ENCODE assay signal across 21 mouse cellular contexts in genomic region chr4:155666903-155667302, GRCm38 (mm10). TPM values are rescaled to one million over a fixed set of nuclear protein-coding genes. Genes with fewer than 3 reads are reported as not detected.
DNase-seq lines count a peak whose midpoint lies in the region; ATAC-seq and TF ChIP-seq lines count a peak whose summit lies in the region.
"Had no signal": no experiment of that assay in that cellular context is flagged by ENCODE, and none has a peak within 500 bp of the region (broad histone marks: within the 10 kb centered on the region; RNA-seq: fewer than 3 reads in every experiment).

No protein-coding gene starts in this region.

- H3K4me1 ChIP-seq in kidney, embryonic 15.5 days = peaks cover 11% of the 10 kb centered on the region
- H3K4me1 ChIP-seq in lung, postnatal 0 days (ENCODE audit: insufficient read depth, low read depth, low read length) = peaks cover 9% of the 10 kb centered on the region; the same call in 1 of the 2 replicates

- no peak for DNase-seq in kidney, adult 9 months
- DNase-seq in lung, postnatal 0 days (ENCODE audit: low spot score) = peak; percentile 33
- no peak for DNase-seq in lung, adult 18-20 months
- peak; percentile 27 for DNase-seq in T-cell, adult 2 months (ENCODE audit: low spot score)
- peak; percentile 61 for DNase-seq in naive thymus-derived CD4-positive, alpha-beta T cell, adult 2 months (ENCODE audit: low read depth)
- no peak for DNase-seq in spleen, postnatal 36 days (ENCODE audit: low spot score in 2 of 2)
- DNase-seq: adrenal gland, postnatal 14 days; cerebellum, adult 18-20 months; cerebellum, postnatal 36 days; heart, postnatal 10 days; kidney, postnatal 4 days; lung, postnatal 10 days had no signal

- peaks cover 20% of the 10 kb centered on the region; the same call in 1 of the 2 replicates for H3K36me3 ChIP-seq in kidney, embryonic 15.5 days
- H3K36me3 ChIP-seq in lung, postnatal 0 days (ENCODE audit: insufficient read depth, low read length) = no peaks in the 10 kb centered on the region
- H3K36me3 ChIP-seq: midbrain, embryonic 12.5 days had no signal

- no peak for TF ChIP-seq EP300 in lung, postnatal 0 days (IDR thresholded peaks at IDR 0.05)

- no peak overlapping the region for H3K4me3 ChIP-seq in kidney, embryonic 15.5 days (replicated peaks)
- no peak overlapping the region for H3K4me3 ChIP-seq in lung, postnatal 0 days (ENCODE audit: low read depth, low read length)
- H3K4me3 ChIP-seq: hindbrain, embryonic 13.5 days; intestine, embryonic 15.5 days; limb, embryonic 15.5 days; midbrain, embryonic 12.5 days; neural tube, embryonic 15.5 days had no signal

- no peaks in the 10 kb centered on the region for H3K9me3 ChIP-seq in kidney, embryonic 15.5 days (replicated peaks)
- H3K9me3 ChIP-seq in lung, postnatal 0 days (ENCODE audit: low read length) = no peaks in the 10 kb centered on the region
- H3K9me3 ChIP-seq: hindbrain, embryonic 13.5 days; intestine, embryonic 15.5 days; limb, embryonic 15.5 days; midbrain, embryonic 12.5 days; neural tube, embryonic 15.5 days had no signal

- H3K9ac ChIP-seq in kidney, embryonic 15.5 days = no peak overlapping the region
- no peak overlapping the region for H3K9ac ChIP-seq in lung, postnatal 0 days (replicated peaks; ENCODE audit: low read depth)
- H3K9ac ChIP-seq: intestine, embryonic 15.5 days; limb, embryonic 15.5 days; midbrain, embryonic 12.5 days; neural tube, embryonic 15.5 days had no signal

- no peaks in the 10 kb centered on the region for H3K27me3 ChIP-seq in kidney, embryonic 15.5 days
- H3K27me3 ChIP-seq in lung, postnatal 0 days (replicated peaks; ENCODE audit: insufficient read depth, low read length) = no peaks in the 10 kb centered on the region
- H3K27me3 ChIP-seq: intestine, embryonic 15.5 days; limb, embryonic 15.5 days; neural tube, embryonic 15.5 days had no signal

- peak overlapping the region; percentile 7; the same call in 1 of the 2 replicates for H3K27ac ChIP-seq in kidney, embryonic 15.5 days
- 0 out of 2 replicates have a peak overlapping the region, but pooled peaks have one; percentile 14 for H3K27ac ChIP-seq in lung, postnatal 0 days (ENCODE audit: low read length)
- H3K27ac ChIP-seq: hindbrain, embryonic 13.5 days; intestine, embryonic 15.5 days; limb, embryonic 15.5 days; midbrain, embryonic 12.5 days; neural tube, embryonic 15.5 days had no signal

- no peak for TF ChIP-seq CTCF in lung, postnatal 0 days (IDR thresholded peaks at IDR 0.05)

- no peak overlapping the region for H3K4me2 ChIP-seq in kidney, embryonic 15.5 days
- no peak overlapping the region for H3K4me2 ChIP-seq in lung, postnatal 0 days (replicated peaks; ENCODE audit: low read depth, low read length)
- H3K4me2 ChIP-seq: hindbrain, embryonic 13.5 days; intestine, embryonic 15.5 days; limb, embryonic 15.5 days; midbrain, embryonic 12.5 days; neural tube, embryonic 15.5 days had no signal

- ATAC-seq in kidney, embryonic 15.5 days (replicated peaks; ENCODE audit: low FRiP score) = no peak
- no peak for ATAC-seq in lung, postnatal 0 days
- ATAC-seq: intestine, embryonic 15.5 days had no signal

RNA-seq across cellular contexts. Expression of gene Mib2, which starts 2.1 kb away (rescaled TPM):
- 25.8 and 30.2 TPM in 2 replicates for polyA plus RNA-seq in kidney, embryonic 15.5 days (2015; fragmentation: Nextera tagmentation; extraction: Ambion mirVana)
- 16.3 and 19.8 TPM in 2 replicates for polyA plus RNA-seq in lung, postnatal 0 days (2015; fragmentation: Nextera tagmentation; extraction: Ambion mirVana)

RNA-seq across cellular contexts. Expression of gene Mmp23, which starts 13.7 kb away (rescaled TPM):
- 51.7 and 68.7 TPM in 2 replicates for polyA plus RNA-seq in kidney, embryonic 15.5 days (2015; fragmentation: Nextera tagmentation; extraction: Ambion mirVana)
- polyA plus RNA-seq in lung, postnatal 0 days (2015; fragmentation: Nextera tagmentation; extraction: Ambion mirVana) = 44.5 and 46.2 TPM in 2 replicates

RNA-seq across cellular contexts. Expression of gene Gm10563, which starts 21.7 kb away (rescaled TPM):
- polyA plus RNA-seq in kidney, embryonic 15.5 days (2015; fragmentation: Nextera tagmentation; extraction: Ambion mirVana) = not detected in 2 replicates
- not detected in 2 replicates for polyA plus RNA-seq in lung, postnatal 0 days (2015; fragmentation: Nextera tagmentation; extraction: Ambion mirVana)
- polyA plus RNA-seq: embryonic facial prominence, embryonic 11.5 days; hindbrain, embryonic 13.5 days; intestine, embryonic 15.5 days; limb, embryonic 15.5 days; midbrain, embryonic 12.5 days; neural tube, embryonic 15.5 days; testis, adult 2 months; urinary bladder, adult 2 months had no signal

RNA-seq across cellular contexts. Expression of gene Fndc10, which starts 27.2 kb away (rescaled TPM):
- 4.9 and 5.3 TPM in 2 replicates for polyA plus RNA-seq in kidney, embryonic 15.5 days (2015; fragmentation: Nextera tagmentation; extraction: Ambion mirVana)
- polyA plus RNA-seq in lung, postnatal 0 days (2015; fragmentation: Nextera tagmentation; extraction: Ambion mirVana) = 3.3 and 3.6 TPM in 2 replicates

RNA-seq across cellular contexts. Expression of gene Ssu72, which starts 37.7 kb away (rescaled TPM):
- polyA plus RNA-seq in kidney, embryonic 15.5 days (2015; fragmentation: Nextera tagmentation; extraction: Ambion mirVana) = 144 and 145 TPM in 2 replicates
- polyA plus RNA-seq in lung, postnatal 0 days (2015; fragmentation: Nextera tagmentation; extraction: Ambion mirVana) = 166 and 178 TPM in 2 replicates

Comparison
In these comparisons a context has a peak if more than half of its experiments do, and no peak if none do; other contexts are left out.
1. DNase-seq: peak in lung, postnatal 0 days (single experiment), T-cell, adult 2 months (single experiment) and naive thymus-derived CD4-positive, alpha-beta T cell, adult 2 months (single experiment); none in kidney, adult 9 months (single experiment), lung, adult 18-20 months (0 of 2) and spleen, postnatal 36 days (0 of 2).